Mouse (Mus musculus) cerebellum, postnatal 14 days (tissue): ENCODE measurements around the gene P3h3.
"Not testable (repeated sequence)": the region's sequence is repeated elsewhere in the genome, so short reads cannot be mapped to it uniquely, and the experiment has no call there.

Experiments used
- DNase-seq, 2 experiments: peaks; one replicate each; pipeline ENCODE4 v3.0.0; 2021; ENCODE audit warnings: mixed read lengths in 2 of 2

The P3h3 gene

GRCm38 (mm10) chr6:124831199-124831598 is 26.4 kb downstream of the P3h3 start:
- DNase-seq = not testable (repeated sequence)

DNA sequence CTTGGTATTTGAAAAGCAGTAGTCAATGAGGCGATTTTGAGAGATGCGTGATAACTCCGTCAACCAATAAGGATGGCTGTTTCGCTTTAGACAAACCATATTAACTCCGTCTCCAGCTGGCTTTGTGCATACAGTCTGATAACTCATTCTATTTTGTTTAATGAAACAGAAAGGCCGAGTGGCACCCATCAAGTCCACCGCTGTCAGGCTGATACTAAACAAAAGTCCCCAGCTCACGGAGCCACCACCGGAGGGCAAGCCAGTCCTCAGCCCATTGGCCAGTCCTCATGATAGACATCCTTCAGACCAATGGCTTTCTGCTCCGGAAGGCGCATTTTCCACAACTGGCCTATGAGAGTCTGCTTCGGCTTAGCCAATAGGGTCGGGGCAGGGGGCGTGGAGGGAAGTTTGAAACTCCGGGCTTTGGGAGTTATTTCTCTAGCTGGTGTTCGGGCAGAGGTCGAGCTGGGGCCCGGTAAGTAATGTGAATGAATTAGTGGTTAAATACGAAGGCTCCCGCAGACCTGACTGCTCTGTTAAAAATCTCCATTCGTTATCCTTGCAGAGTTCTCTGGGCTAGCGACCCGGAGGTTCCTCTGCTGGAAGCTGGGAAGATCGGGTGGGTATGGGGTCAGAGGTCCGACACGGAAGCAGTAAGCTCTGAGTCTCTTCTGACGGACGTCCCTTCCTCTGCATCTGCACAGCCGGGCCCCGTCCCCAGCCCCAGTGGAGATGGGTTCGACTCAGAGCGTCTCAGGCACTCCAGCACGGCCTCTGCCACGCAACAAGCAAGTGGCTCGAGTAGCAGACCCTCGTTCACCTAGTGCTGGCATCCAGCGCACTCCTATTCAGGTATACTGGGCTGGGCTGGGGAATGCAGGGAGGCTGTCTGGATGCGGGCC is 27.5 kb downstream of the P3h3 start:
- peak; percentile 92 to 93 for DNase-seq

GRCm38 (mm10) chr6:124828868-124829798 is 28.4 kb downstream of the P3h3 start, which contains the start of the genes Usp5 and Cdca3:
Gene Usp5, minus strand, starts transcription at chr6:124829484.
Gene Cdca3, plus strand, starts transcription at chr6:124829547.
- peak; percentile 98 to 99 for DNase-seq

DNA sequence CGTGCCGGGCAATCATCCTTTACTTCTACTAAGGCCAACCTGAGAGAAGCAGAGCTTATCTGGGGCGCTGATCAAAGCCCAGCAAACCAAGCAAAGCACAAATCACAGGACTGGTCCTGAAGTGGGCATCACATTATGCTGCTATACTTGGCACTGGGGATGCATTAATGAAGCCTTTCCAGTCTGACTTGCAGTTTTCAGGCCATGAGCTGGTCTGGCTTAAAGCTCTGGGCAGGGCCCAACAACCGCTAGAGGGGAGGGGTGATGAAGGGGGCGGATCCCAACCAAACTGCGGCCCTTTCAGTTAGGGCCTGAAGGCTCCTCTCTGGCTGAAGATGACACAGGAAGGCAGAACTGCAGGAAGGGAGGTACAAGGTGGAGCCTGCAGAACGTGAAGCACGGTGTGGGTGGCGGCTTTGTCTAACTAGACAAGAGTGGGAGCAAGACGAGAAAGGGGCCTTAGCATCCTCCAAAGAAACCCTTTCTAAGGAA is 29.4 kb downstream of the P3h3 start:
- DNase-seq = peak; percentile 39 to 48

DNA sequence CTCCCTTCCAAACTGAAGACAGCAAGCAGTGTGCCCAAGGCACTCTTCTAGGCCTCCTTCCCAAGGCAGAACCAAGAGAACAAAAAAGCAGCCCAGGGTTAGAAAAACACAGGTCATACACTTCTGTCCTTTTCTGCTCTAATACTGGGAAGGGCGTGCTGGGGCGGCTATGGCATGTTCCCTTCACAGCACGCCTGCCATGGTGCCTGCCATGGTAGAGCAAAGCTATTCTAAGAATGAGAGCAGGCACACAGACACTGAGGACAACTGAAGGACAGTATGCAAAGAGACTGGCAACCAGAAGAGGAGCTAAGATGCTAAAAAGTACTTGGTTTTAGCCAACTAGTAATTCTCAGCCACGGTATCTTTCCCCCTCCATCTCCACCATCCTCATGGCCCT is 35.5 kb downstream of the P3h3 start:
- no peak for DNase-seq

DNA sequence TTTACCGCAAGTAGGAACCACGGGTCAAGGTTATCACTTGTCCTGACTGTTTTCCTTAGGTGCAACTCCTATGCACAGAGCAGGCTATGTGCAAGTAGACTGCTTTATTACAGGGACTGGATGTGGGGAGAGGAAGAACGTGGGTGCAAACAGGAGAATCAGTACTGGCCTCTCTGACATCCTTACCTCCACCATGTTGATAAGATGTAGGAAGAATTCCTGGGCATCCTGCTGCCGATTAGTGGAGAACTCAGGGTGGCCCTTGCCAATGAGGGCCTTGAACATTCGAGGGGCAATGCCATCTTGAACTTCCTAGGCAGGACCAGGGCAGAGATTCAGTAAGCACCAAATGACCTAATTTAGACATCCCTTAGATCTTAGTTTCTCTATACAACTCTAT is 36.7 kb downstream of the P3h3 start:
- DNase-seq = no peak

DNA sequence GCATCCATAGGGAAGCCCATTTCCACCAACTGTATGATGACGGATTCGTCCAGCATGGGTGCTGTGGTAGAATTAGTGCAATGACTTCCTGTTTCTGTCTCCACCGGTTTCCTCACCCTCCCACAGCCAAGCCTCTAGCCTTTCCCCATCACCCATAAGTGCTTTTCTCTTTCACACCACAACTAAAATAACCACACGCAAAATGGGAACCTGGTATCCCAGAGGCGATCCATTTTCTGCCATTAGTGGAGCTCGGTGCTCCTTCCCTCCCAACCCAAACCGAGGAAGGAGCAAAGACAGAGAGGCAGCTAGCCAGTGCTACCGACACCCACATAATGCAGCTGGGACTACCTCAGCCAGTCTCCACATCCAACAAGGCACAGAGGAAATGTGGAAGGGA is 39.6 kb downstream of the P3h3 start:
- no peak for DNase-seq

DNA sequence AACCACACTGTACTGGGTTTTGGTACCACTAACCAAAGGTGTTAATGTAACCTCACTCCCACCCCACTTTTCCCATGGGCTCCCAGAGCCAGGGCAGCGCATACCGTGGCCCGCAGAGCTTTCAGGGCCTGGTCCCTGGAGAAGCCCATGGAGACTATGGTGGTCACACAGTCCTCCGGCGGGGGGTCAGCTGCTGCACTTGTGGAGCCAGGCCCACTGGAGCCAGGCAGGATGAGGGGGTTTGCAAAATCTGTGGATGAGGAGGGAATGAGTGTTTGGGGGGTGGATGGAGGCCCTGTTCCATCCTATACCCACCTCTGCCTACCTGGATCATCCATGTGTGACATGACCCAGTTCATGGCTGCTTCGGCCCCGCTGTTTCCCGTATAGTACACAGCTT is 40.0 kb downstream of the P3h3 start:
- no peak for DNase-seq

DNA sequence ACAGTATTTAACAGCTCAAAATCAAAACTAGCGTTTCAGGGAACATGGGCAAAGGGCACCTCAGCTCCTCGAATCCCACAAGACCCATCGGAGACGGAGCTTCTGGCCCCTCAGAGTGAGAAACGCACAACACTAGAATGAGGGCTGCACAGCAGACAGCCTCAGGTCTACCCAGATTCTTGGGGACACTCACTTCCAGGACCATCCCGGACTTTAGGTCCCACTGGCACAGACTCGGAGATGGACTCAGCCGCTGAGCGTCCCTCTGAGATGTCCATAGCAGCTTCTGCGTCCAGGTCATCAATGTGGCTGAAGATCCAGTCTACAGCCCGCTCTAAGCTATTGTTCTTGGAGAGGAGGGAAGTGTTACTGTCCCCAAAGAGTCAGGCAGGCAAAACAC is 40.4 kb downstream of the P3h3 start:
- no peak for DNase-seq

DNA sequence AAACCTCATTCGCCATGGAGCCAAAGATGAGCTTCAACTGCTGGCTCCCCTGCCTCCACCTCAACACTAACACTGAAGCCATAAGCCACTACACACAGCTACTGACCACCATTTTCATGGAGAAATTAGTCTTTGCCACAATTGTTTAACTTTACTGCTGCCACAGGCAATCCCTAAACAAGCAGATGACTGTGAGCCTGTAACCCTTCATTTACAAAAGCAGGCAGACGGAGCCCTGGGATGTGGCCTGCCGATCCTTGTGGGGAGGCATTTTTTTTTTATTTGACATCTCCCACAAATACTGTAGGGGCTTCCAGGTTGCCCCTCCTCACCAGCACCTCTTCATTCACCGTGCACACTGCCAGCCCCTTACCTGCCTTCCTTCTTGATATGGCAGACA is 40.9 kb downstream of the P3h3 start:
- no peak for DNase-seq

DNA sequence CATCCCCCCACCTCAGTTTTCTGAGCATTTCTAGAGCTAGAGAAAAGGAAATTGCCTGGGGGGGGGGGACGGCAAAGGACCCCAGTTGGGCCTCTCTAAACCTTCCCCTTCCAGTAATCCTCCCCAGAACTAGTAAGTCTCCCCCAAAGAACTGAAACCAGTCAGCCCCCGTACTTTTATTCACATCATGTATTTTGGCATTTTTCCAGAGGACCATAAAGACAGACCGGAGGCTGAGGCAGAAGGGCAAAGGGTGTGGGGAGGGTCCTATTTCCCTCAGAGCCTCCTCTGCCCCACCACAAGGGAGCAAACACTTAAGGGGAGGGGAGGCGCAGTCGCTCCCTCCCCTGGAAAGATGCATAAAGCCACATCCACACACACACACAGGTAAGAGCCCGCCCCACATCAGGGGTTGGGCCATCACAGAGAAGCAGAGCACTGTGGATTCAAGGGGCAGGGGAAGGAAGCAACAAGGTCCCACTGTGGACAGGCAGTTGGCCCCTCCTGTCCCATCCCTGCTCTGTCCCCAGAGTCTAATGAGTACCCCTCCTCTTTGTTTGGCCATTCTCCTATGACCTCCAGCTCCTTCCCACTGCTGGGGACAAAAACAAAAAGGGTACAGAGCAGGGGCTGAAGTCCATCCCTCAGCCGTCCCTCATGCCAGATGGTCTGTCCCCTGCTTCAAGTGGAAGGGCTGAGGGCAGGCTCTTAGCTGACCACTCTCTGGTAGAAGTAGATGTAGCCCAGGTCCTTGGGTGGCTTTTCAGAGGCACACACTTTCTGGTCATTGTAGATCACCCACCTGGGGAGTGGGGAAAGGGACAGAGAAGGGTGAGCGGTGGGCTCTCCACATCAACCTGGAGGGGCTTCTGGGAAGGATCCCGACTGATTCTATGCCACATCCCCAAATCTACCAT is 42.4 kb downstream of the P3h3 start:
- DNase-seq = peak; percentile 31 to 37

GRCm38 (mm10) chr6:124814448-124814847 is 43.1 kb downstream of the P3h3 start:
- peak in 1 of 2 experiments; percentile 85 for DNase-seq

GRCm38 (mm10) chr6:124813933-124814332 is 43.6 kb downstream of the P3h3 start, which contains the start of gene Tpi1:
Gene Tpi1, minus strand, starts transcription at chr6:124814296.
- peak; percentile 94 for DNase-seq

DNA sequence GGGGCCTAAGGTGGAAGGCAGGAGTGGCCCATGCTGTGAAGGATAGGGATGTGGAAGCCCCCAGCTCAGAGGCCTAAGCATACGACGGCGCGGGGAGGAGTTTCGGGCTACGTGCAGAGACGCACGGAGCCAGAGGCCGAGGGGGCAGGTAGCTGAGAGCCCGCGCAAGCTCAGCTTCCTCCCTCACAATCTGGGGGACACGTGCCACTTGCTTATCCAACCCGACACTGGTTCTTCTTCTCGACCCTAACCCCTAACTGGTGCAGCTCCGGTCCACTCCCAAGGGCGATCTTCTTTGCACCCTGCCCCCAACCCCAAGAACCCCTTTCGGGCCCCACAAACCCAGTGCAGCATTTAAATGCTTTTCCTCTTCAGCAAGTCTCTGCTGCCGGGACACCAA is 44.1 kb downstream of the P3h3 start:
- peak; percentile 81 to 85 for DNase-seq

- no peak for DNase-seq
Observed at GRCm38 (mm10) chr6:124812848-124813247, 44.7 kb downstream of the P3h3 start.

DNA sequence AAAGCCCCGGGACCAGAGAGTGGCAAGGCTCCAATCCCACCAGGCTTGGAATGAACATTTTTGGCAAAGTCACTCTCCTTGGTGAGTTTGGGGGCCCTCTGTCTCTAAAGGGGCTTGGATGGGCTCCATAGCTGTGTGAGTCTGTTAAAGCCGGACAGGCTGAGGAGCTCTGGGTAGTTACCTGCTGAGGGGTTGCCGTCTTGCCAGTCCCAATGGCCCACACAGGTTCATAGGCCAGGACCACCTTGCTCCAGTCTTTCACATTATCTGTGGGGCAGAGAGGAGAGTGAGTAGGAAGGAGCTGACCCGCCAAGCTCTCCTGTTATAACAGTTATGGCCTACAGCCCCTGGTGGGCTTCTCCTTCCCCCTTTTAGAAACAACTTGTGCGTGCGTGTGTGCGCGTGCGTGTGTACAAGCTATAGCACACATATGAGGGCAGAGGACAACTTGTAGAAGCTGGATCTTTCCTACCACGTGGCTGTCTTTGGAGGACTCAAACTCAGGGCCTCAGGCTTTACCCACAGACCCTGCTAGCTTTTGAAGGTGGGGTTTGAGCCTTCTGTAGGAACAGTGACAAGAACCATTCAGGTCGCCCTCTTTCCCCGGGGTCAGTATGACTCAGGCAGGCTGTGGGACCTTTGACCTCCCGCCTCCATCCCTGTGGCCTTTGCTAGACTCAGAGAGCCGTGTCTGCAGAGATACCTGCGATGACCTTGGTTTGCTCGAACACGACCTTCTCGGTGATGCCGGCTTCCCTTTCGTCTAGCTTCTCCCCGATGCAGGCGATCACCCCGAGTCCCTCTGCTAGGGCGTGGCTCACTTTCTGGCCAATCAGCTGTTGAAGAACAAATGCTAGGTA is 45.6 kb downstream of the P3h3 start:
- no peak for DNase-seq

GRCm38 (mm10) chr6:124811403-124811665 is 46.2 kb downstream of the P3h3 start:
- no peak for DNase-seq

- not testable (repeated sequence) for DNase-seq
Observed at GRCm38 (mm10) chr6:124810566-124811402, 46.8 kb downstream of the P3h3 start.

DNA sequence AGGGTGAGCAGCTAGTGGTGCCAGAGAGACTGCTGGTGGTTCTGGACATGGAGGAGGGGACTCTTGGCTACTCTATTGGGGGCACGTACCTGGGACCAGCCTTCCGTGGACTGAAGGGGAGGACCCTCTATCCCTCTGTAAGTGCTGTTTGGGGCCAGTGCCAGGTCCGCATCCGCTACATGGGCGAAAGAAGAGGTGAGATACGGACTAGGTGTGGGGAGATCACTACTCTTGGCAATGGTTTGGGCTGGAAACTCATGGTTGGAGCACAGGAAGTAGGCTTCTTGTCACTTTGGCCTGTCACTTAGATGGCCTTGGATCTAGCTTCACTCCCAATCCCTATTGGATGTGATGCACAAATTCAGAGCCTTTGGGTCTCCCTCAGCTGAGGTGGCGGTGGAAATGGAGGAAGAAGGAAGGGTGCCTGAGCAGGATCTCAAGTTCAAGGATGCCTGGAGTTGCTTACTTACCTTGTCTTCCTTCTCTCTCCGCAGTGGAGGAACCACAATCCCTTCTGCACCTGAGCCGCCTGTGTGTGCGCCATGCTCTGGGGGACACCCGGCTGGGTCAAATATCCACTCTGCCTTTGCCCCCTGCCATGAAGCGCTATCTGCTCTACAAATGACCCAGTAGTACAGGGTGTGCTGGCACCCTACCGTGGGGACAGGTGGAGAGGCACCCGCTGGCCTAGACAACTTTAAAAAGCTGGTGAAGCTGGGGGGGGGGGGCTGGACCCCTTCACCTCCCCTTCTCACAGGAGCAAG is 47.6 kb downstream of the P3h3 start:
- peak in 1 of 2 experiments; percentile 44 for DNase-seq
